Mouse (Mus musculus) MEL (cell line): ENCODE measurements at regions not wholly inside any gene's neighbourhood (a gene's known extent, or its start where the extent isn't known, plus 50 kb on each side); places are given as distances from the start of the nearest gene placed in this dataset.

Experiments
- CHD2 ChIP-seq: IDR thresholded peaks from 2 replicates; pipeline ENCODE4 v1.6.1; 2011; ENCODE audit warnings: low read length, improper control_type of control experiment
- CTCF ChIP-seq, 3 experiments: IDR thresholded peaks in 2 of 3; conservative IDR thresholded peaks in 1 of 3; 2 replicates each; pipeline ENCODE4 v1.5.1; 2011 to 2012; ENCODE audit warnings: low read length in 3 of 3, low read depth in 2 of 3, mild to moderate bottlenecking in 2 of 3, improper control_type of control experiment in 1 of 3, inconsistent platforms in 1 of 3, mixed read lengths in 1 of 3, moderate library complexity in 1 of 3; ENCODE audit not compliant: control insufficient read depth in 1 of 3, insufficient read depth in 1 of 3, poor library complexity in 1 of 3, severe bottlenecking in 1 of 3
- EP300 ChIP-seq, 2 experiments: IDR thresholded peaks; 2 replicates each; pipeline ENCODE4 v1.6.1; 2011; ENCODE audit warnings: improper control_type of control experiment in 2 of 2, low read length in 2 of 2, low read depth in 1 of 2, mild to moderate bottlenecking in 1 of 2
- NRF1 ChIP-seq: IDR thresholded peaks from 2 replicates; pipeline ENCODE4 v1.6.1; 2014; ENCODE audit warnings: low read depth, mild to moderate bottlenecking, inconsistent platforms, low read length, improper control_type of control experiment, moderate library complexity; ENCODE audit not compliant: poor library complexity, insufficient read depth, severe bottlenecking
- POLR2A ChIP-seq, 2 experiments: IDR thresholded peaks; 2 replicates each; pipeline ENCODE4 v1.6.1; 2011 to 2012; ENCODE audit warnings: low read length in 2 of 2, mild to moderate bottlenecking in 2 of 2, control low read depth in 1 of 2, improper control_type of control experiment in 1 of 2, low read depth in 1 of 2, moderate library complexity in 1 of 2; ENCODE audit not compliant: control insufficient read depth in 1 of 2, insufficient read depth in 1 of 2, poor library complexity in 1 of 2
- TAL1 ChIP-seq: IDR thresholded peaks from 2 replicates; pipeline ENCODE4 v1.6.1; 2012; ENCODE audit warnings: mild to moderate bottlenecking, inconsistent platforms, low read length, moderate library complexity, mixed read lengths

GRCm38 (mm10) chr4:56483708-56484107 is 256.2 kb upstream of the Gm26657 start:
- no peak for TF ChIP-seq NRF1
- no peak for TF ChIP-seq CTCF (IDR thresholded peaks at IDR 0.05 in 2 of 3, conservative IDR thresholded peaks at IDR 0.05 in 1 of 3; ENCODE audit: control insufficient read depth in 1 of 3, insufficient read depth in 1 of 3, low read depth in 2 of 3, low read length in 3 of 3, poor library complexity in 1 of 3, severe bottlenecking in 1 of 3)
- TF ChIP-seq TAL1, result no peak
- TF ChIP-seq EP300 (IDR thresholded peaks at IDR 0.05; ENCODE audit: low read depth in 1 of 2, low read length in 2 of 2), result no peak
- no peak for TF ChIP-seq CHD2
- TF ChIP-seq POLR2A (IDR thresholded peaks at IDR 0.05; ENCODE audit: control insufficient read depth in 1 of 2, insufficient read depth in 1 of 2, low read depth in 1 of 2, low read length in 2 of 2, poor library complexity in 1 of 2), result no peak
